Mouse (Mus musculus) lung, embryonic 16.5 days (tissue): Measurements from ENCODE around the gene Maml2. TPM values are rescaled to one million over a fixed set of nuclear protein-coding genes. Genes with fewer than 3 reads are reported as not detected.

ENCODE experiments used
- ATAC-seq: fragments of 200-750 bp; cut with Nextera tagmentation; 2 replicates; pipeline ENCODE4 v1.8.0; 2017; ENCODE audit warnings: low read depth, mild to moderate bottlenecking, moderate library complexity
- H3K27ac ChIP-seq: fragments of 300-500 bp; sonication (generic); 2 replicates; pipeline ENCODE4 v1.5.1; 2014; ENCODE audit warnings: mild to moderate bottlenecking, control low read depth, low read length
- H3K27me3 ChIP-seq: fragments of 300-500 bp; sonication (generic); 2 replicates; pipeline ENCODE4 v1.6.1; 2014; ENCODE audit warnings: low read depth, low read length, mixed read lengths; ENCODE audit not compliant: control insufficient read depth, insufficient read depth
- H3K36me3 ChIP-seq: fragments of 300-500 bp; sonication (generic); 2 replicates; pipeline ENCODE4 v1.6.1; 2014; ENCODE audit warnings: low read length; ENCODE audit not compliant: control insufficient read depth, insufficient read depth
- H3K4me1 ChIP-seq: fragments of 300-500 bp; sonication (generic); replicated peaks from 2 replicates; pipeline ENCODE4 v1.6.1; 2014; ENCODE audit warnings: low read length, mixed read lengths; ENCODE audit not compliant: control insufficient read depth, insufficient read depth
- H3K4me2 ChIP-seq: fragments of 300-500 bp; sonication (generic); 2 replicates; pipeline ENCODE4 v1.6.1; 2014; ENCODE audit warnings: low read depth, low read length, control low read depth
- H3K4me3 ChIP-seq: fragments of 300-500 bp; sonication (generic); 2 replicates; pipeline ENCODE4 v1.5.1; 2014; ENCODE audit warnings: mild to moderate bottlenecking, low read length, control low read depth
- H3K9ac ChIP-seq: fragments of 300-500 bp; sonication (generic); 2 replicates; pipeline ENCODE4 v1.6.1; 2014; ENCODE audit warnings: low read length, control low read depth
- H3K9me3 ChIP-seq: fragments of 300-500 bp; sonication (generic); 2 replicates; pipeline ENCODE4 v1.6.1; 2016; ENCODE audit warnings: low read length; ENCODE audit not compliant: control insufficient read depth
- WGBS: fragments of 180-500 bp; shearing (Covaris S2); extraction: QIAGEN DNeasy Blood & Tissue Kit; methylation state at CpG from one replicate; pipeline ENCODE4 v1.1.7; 2014; 5-methylcytosine and 5-hydroxymethylcytosine counted together
- polyA plus RNA-seq: library from polyadenylated mRNA; unstranded; fragments of >200 nt; fragmentation: Nextera tagmentation; extraction: Ambion mirVana; gene quantifications from 2 replicates; pipeline ENCODE4 v1.2.1, GENCODE M21; 2015

Gene Maml2
- polyA plus RNA-seq, 1 experiment from 2014 or later, result 15.3 TPM

DNA sequence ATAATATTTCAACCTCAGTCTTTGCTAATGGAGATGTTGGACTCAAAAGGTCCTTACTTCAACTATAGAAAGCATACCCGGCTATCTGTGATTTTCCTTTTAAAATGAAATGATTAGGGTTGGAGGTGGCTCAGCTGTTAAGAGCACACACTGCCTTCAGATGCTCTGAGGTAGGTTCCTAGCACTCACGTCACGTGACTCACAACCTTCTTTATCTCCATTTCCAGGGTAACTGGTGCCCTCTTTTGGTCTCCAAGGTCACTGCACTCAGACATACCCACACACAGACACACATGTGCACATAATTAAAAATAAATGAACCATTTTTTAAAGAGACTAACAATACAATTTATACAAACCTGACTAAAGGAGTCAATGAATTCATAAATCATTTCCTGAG, 275.1 kb downstream of the Maml2 start:
- Histone ChIP-seq H3K4me1 (peaks cover 9% of the 10 kb centered on the region), H3K27ac (no peak overlapping the region), H3K27me3 (no peaks in the 10 kb centered on the region), H3K9ac (no peak overlapping the region), H3K9me3 (peaks cover 3% of the 10 kb centered on the region; the same call in 1 of the 2 replicates), H3K36me3 (no peaks in the 10 kb centered on the region), H3K4me2 (no peak overlapping the region), H3K4me3 (no peak overlapping the region)
- ATAC-seq, result no peak
- WGBS, result 95% methylated on average over 3 of the region's 3 CpGs

DNA sequence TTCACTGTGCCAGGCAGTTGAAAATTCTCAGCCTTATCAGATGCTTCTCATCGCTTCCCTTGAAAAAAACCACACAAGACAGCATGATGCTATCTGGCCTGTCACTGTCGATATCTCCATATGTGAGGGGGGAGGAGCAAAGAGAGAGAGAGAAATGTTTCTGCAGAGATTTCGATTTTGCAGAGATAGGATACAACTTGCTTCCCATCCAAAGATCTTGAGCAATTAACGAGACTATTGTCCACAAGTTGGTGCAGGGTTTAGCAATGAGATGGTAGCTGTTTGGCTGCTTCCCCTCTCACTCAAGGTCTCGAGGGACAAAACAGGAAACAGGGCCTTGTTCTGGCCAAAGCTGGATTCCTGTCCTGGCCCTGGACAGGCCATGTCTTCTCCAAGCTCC, 276.3 kb downstream of the Maml2 start:
- H3K4me2 ChIP-seq, result no peak overlapping the region
- no peak overlapping the region for H3K4me3 ChIP-seq
- H3K27ac ChIP-seq, result peak overlapping the region; percentile 75
- H3K4me1 ChIP-seq, result peaks cover 9% of the 10 kb centered on the region
- WGBS, result 58% methylated on average over 5 of the region's 5 CpGs
- peaks cover 3% of the 10 kb centered on the region; the same call in 1 of the 2 replicates for H3K9me3 ChIP-seq
- no peaks in the 10 kb centered on the region for H3K27me3 ChIP-seq
- no peak overlapping the region for H3K9ac ChIP-seq
- H3K36me3 ChIP-seq, result no peaks in the 10 kb centered on the region
- peak; percentile 82 for ATAC-seq

DNA sequence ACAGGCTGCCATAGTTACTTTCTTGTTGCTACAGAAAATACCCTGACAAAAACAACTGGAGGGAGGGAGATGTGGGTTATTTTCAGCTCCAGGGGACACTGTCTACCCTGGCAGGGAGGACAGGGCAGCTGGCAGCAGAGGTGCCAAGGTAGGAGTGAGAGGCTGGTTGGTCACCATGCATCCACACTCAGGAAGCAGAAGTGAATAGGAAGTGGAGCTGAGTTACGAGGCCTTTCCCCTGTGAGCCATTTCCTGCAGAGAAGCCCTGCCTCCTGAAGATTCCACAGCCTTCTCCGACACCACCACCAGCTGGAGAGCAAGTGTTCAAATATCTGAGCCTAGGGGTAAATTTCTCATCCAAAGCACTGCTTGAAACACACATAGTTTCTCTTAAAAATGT, 277.2 kb downstream of the Maml2 start:
- Histone ChIP-seq H3K4me2 (no peak overlapping the region), H3K27ac (peak overlapping the region; percentile 75), H3K36me3 (no peaks in the 10 kb centered on the region), H3K9ac (no peak overlapping the region), H3K9me3 (peaks cover 3% of the 10 kb centered on the region; the same call in 1 of the 2 replicates), H3K27me3 (no peaks in the 10 kb centered on the region), H3K4me1 (peaks cover 11% of the 10 kb centered on the region), H3K4me3 (no peak overlapping the region)
- ATAC-seq, result peak; percentile 38; the same call in 1 of the 2 replicates
- WGBS, result 55% methylated on average over 2 of the region's 2 CpGs

DNA sequence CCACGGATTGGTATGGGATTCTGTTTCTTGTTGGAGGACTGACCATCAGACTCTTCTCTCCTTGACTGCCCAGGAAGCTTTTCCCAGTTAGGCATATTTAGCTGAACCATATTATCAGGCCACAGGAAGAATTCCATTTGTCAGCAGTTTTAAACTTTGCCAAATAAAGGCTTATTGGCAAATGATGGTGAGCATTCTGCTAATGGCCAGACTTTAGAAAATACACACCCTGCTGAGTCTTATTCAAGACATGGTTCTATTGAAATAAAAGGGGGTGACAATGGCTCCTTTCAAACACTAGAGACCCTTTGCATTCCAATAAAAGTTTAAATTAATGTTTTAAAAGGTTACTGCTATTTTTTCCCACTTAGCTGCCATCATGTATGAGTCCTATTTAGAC, 279.4 kb downstream of the Maml2 start:
- H3K9me3 ChIP-seq, result peaks cover 3% of the 10 kb centered on the region; the same call in 1 of the 2 replicates
- no peaks in the 10 kb centered on the region for H3K27me3 ChIP-seq
- H3K4me1 ChIP-seq, result peaks cover 14% of the 10 kb centered on the region
- H3K36me3 ChIP-seq, result no peaks in the 10 kb centered on the region
- no peak overlapping the region for H3K4me2 ChIP-seq
- H3K27ac ChIP-seq, result no peak overlapping the region
- no peak overlapping the region for H3K4me3 ChIP-seq
- no peak for ATAC-seq
- WGBS, result 80% methylated on average over 1 of the region's 1 CpGs
- H3K9ac ChIP-seq, result no peak overlapping the region

DNA sequence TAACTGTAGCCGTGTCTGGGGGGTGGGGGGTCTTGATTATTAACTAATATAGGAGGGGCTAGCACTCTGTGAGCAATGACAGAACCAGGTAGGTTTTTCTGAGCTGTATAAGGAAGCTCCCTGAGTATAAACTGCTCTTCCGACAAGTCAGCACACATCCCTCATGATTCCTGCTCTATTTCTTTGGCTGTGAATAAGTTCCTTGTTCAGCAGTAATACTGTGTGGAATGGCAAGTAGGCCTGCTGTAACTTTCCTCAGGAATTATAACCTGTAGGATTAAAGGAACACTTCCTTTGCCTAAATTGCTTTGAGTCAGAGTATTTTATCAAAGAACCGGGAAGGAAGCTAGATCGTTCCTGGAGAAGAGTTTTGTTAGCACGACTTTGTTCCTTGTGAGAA, 283.4 kb downstream of the Maml2 start:
- H3K4me1 ChIP-seq, result peaks cover 20% of the 10 kb centered on the region
- no peak overlapping the region for H3K27ac ChIP-seq
- no peaks in the 10 kb centered on the region for H3K36me3 ChIP-seq
- H3K27me3 ChIP-seq, result no peaks in the 10 kb centered on the region
- no peak overlapping the region for H3K9ac ChIP-seq
- WGBS, result 59% methylated on average over 5 of the region's 5 CpGs
- ATAC-seq, result no peak
- no peak overlapping the region for H3K4me3 ChIP-seq
- H3K9me3 ChIP-seq, result no peaks in the 10 kb centered on the region
- H3K4me2 ChIP-seq, result no peak overlapping the region

DNA sequence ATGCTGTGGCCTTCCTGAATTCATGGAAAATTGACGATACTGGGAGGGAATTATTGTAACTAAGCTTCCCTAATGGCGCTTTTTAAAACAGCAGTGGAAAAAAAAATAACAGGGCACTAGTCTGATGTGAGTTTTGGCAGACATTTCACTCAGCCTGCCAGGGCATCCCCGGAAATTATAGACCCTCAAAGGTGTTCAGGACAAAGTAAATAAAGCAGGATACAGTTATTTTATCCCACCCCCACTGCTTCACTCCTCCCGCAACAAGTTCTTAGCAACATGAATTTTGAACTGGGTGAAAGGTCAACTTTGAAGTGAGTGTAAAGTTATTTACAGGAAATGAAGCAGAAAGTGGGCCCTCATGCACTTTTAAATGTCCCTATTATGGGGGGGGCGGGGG, 286.2 kb downstream of the Maml2 start:
- no peaks in the 10 kb centered on the region for H3K27me3 ChIP-seq
- H3K36me3 ChIP-seq, result no peaks in the 10 kb centered on the region
- H3K4me3 ChIP-seq, result no peak overlapping the region
- 12% methylated on average over 5 of the region's 5 CpGs for WGBS
- H3K9me3 ChIP-seq, result no peaks in the 10 kb centered on the region
- H3K4me2 ChIP-seq, result peak overlapping the region; percentile 20; the same call in 1 of the 2 replicates
- ATAC-seq, result no peak
- peak overlapping the region; percentile 43 for H3K27ac ChIP-seq
- H3K4me1 ChIP-seq, result peaks cover 32% of the 10 kb centered on the region
- H3K9ac ChIP-seq, result no peak overlapping the region

DNA sequence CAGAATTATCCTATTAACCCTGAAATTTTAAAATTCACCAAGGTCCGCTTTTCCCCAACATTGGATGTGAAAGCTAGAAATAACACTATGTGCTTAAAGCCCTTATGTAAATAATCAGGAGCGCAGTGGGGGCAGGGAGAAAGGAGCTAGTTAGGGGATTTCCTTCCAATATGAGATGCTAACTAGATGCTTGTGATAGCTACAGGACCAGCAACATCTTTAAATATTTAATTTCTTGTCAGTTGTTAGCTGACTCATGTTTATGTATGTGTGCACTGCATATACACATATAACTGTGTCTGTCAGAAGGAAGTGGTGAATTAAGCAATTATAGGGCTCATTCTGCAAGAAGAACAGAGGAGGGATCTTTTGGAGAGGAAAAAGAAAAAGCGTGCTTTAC, 286.7 kb downstream of the Maml2 start:
- Histone ChIP-seq H3K4me3 (no peak overlapping the region), H3K4me2 (no peak overlapping the region), H3K36me3 (no peaks in the 10 kb centered on the region), H3K4me1 (peaks cover 32% of the 10 kb centered on the region), H3K27me3 (no peaks in the 10 kb centered on the region), H3K9ac (no peak overlapping the region), H3K9me3 (no peaks in the 10 kb centered on the region), H3K27ac (no peak overlapping the region)
- no peak for ATAC-seq
- 39% methylated on average over 3 of the region's 3 CpGs for WGBS

DNA sequence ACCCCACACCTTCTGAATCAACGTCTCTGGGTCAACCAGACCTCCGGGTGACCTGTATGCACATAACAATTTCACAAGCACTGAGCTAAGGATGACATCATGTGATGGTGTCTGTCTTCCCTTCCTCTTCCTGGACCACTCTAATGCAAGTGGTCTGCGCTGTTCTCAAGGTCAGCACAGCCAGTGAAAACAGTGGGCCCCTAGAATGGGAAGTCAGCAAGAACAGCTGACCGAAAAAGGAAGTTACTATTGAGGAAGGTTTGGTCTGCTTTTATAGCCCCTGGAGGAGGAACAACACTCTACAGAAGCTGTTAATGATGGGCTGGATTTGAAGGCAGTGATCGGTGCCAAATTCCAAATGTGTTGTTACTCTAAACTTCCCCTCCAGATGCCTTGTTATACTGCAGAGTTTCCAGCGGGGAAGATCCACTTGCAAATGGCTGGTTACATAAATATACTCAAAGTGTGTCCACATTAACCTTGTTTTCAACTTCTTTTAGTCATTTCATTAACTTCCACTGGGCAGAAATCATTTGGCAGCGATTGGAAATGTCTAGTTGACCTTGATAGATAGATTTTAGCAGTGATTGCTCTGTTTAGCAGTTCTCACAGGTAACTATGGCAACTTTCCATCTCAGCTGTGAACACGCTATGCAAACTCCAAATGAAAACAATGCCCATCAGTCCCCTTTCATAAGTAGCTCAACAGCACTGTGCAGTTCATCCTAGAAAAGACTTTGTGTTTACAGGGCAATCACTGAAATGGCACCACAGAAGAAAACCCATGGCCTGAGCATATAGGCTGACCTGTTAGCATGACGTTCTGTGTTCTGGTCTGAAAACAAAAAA, 289.6 kb downstream of the Maml2 start:
- Histone ChIP-seq H3K27ac (peak overlapping the region; percentile 80), H3K9me3 (no peaks in the 10 kb centered on the region), H3K9ac (no peak overlapping the region), H3K36me3 (no peaks in the 10 kb centered on the region), H3K27me3 (no peaks in the 10 kb centered on the region), H3K4me3 (no peak overlapping the region), H3K4me1 (peaks cover 27% of the 10 kb centered on the region), H3K4me2 (0 out of 2 replicates have a peak overlapping the region, but pooled peaks have one; percentile 17)
- ATAC-seq, result peak; percentile 87
- 39% methylated on average over 9 of the region's 9 CpGs for WGBS

DNA sequence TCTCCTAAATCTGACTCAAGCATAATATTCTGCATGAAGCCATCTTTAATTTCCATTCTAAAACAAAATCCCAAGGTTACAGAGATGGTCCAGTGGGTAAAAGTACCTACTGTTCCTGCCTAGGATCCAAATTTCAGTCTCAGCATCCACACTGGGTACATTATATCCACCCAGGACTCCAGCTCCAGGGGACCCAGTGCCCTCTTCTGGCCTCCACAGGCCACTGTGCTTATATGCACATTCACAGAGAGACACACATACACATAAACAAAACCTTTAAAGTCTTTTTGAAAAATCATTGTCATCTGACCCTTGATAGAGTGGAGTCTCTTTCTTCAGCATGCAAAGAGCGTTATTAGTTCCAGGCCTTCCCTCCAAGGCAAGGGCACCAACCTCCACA, 291.0 kb downstream of the Maml2 start:
- H3K4me1 ChIP-seq, result peaks cover 21% of the 10 kb centered on the region
- no peak for ATAC-seq
- no peaks in the 10 kb centered on the region for H3K36me3 ChIP-seq
- 100% methylated on average over 1 of the region's 1 CpGs for WGBS
- H3K9ac ChIP-seq, result no peak overlapping the region
- H3K4me3 ChIP-seq, result no peak overlapping the region
- H3K9me3 ChIP-seq, result no peaks in the 10 kb centered on the region
- no peak overlapping the region for H3K4me2 ChIP-seq
- H3K27me3 ChIP-seq, result no peaks in the 10 kb centered on the region
- no peak overlapping the region for H3K27ac ChIP-seq
